Mouse (Mus musculus): ENCODE data around the gene Ric8b. TPM values are rescaled to one million over a fixed set of nuclear protein-coding genes. Genes with fewer than 3 reads are reported as not detected.

Ric8b gene
- polyA plus RNA-seq, 1 experiment from 2014 or later = 43.0 TPM

DNA sequence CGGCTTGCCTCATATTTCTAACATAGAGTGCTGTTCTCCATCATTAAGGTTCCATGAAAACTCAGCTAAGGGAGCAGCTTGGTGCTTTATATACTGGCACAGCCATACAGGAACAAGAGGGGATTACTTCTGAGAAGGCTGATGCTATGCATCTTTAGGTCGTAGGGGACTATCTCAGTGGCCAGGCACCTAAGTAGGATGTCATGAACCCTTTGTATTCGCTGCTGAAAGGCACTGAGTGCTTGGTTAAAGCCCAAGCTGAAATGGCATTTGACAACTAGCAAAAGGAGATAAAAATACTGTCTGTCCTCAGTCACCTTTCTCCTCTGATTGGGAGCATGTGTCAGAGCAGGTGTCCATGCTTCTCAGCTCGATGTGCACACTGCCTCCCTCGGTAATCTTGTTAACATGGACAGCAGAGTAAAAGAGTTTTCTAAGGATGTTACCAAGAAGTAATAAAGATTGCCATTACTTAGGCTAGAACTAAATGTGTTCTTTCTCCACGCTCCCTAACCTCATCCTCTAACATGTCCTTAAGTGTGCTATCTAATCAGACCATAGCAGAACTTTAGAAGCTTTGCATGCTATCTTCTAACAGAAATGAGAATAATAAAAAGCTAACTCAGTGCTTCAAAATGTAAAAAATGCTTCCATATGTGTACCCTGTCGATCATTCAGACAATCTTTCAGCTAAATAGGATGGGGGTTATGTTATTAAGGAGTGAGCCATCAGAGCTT is 89.3 kb downstream of the Ric8b start:
- H3K4me2 ChIP-seq (ENCODE audit: low read length) = no peak overlapping the region
- no peak overlapping the region for H3K27ac ChIP-seq (ENCODE audit: low read depth, low read length)
- no peaks in the 10 kb centered on the region for H3K27me3 ChIP-seq (replicated peaks; ENCODE audit: control insufficient read depth, insufficient read depth, low read length)
- no peak overlapping the region for H3K9ac ChIP-seq (ENCODE audit: low read depth, low read length)
- no peaks in the 10 kb centered on the region for H3K4me1 ChIP-seq (ENCODE audit: control insufficient read depth, insufficient read depth, low read depth, low read length)
- 83% methylated on average over 7 of the region's 7 CpGs for WGBS
- H3K4me3 ChIP-seq (ENCODE audit: low read length) = no peak overlapping the region
- H3K9me3 ChIP-seq (ENCODE audit: control insufficient read depth, low read length) = no peaks in the 10 kb centered on the region
- no peak for ATAC-seq
- peaks cover 6% of the 10 kb centered on the region; the same call in 1 of the 2 replicates for H3K36me3 ChIP-seq (ENCODE audit: control insufficient read depth, insufficient read depth, low read length)

GRCm38 (mm10) chr10:85007861-85008840 is 90.7 kb downstream of the Ric8b start:
- WGBS = 62% methylated on average over 11 of the region's 11 CpGs
- ATAC-seq = no peak
- H3K27me3 ChIP-seq (replicated peaks; ENCODE audit: control insufficient read depth, insufficient read depth, low read length) = no peaks in the 10 kb centered on the region
- H3K27ac ChIP-seq (ENCODE audit: low read depth, low read length) = no peak overlapping the region
- H3K4me3 ChIP-seq (ENCODE audit: low read length) = no peak overlapping the region
- H3K4me2 ChIP-seq (ENCODE audit: low read length) = no peak overlapping the region
- H3K36me3 ChIP-seq (ENCODE audit: control insufficient read depth, insufficient read depth, low read length) = peaks cover 6% of the 10 kb centered on the region; the same call in 1 of the 2 replicates
- H3K9ac ChIP-seq (ENCODE audit: low read depth, low read length) = no peak overlapping the region
- no peaks in the 10 kb centered on the region for H3K4me1 ChIP-seq (ENCODE audit: control insufficient read depth, insufficient read depth, low read depth, low read length)
- H3K9me3 ChIP-seq (ENCODE audit: control insufficient read depth, low read length) = no peaks in the 10 kb centered on the region

- no peak for ATAC-seq
Measured at GRCm38 (mm10) chr10:85011066-85011465, 93.7 kb downstream of the Ric8b start.

DNA sequence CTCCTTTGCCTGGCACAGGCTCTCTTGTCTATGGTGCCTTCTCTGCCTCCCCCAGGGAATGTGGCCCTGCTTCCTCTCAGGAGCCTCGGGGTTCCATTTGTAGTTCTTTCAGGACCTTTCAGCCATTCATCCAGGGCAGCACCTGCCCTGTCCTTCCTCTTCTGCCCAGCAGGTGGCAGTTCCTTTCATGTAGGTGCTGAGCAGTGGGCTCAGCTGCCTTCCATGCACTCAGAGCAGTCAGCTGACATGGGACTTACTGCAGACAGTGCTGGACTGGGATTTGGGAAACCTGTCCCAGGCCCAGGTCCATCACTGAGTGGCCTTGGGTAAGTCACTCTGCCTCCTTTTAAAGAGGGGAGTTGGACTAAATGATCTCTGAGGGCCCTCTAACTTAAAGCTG is 96.0 kb downstream of the Ric8b start:
- Histone ChIP-seq H3K4me2 (ENCODE audit: low read length) (no peak overlapping the region), H3K4me3 (ENCODE audit: low read length) (no peak overlapping the region), H3K9me3 (ENCODE audit: control insufficient read depth, low read length) (no peaks in the 10 kb centered on the region), H3K27me3 (replicated peaks; ENCODE audit: control insufficient read depth, insufficient read depth, low read length) (no peaks in the 10 kb centered on the region), H3K4me1 (ENCODE audit: control insufficient read depth, insufficient read depth, low read depth, low read length) (no peaks in the 10 kb centered on the region), H3K36me3 (ENCODE audit: control insufficient read depth, insufficient read depth, low read length) (peaks cover 4% of the 10 kb centered on the region; the same call in 1 of the 2 replicates), H3K27ac (ENCODE audit: low read depth, low read length) (no peak overlapping the region), H3K9ac (ENCODE audit: low read depth, low read length) (no peak overlapping the region)
- no peak for ATAC-seq
- 30% methylated on average over 1 of the region's 1 CpGs for WGBS

More at GRCm38 (mm10) chr10:85011066-85011465, 93.7 kb downstream of the Ric8b start:
- Histone ChIP-seq H3K4me3 (ENCODE audit: low read length) (no peak overlapping the region), H3K9me3 (ENCODE audit: control insufficient read depth, low read length) (no peaks in the 10 kb centered on the region), H3K27me3 (replicated peaks; ENCODE audit: control insufficient read depth, insufficient read depth, low read length) (no peaks in the 10 kb centered on the region), H3K9ac (ENCODE audit: low read depth, low read length) (no peak overlapping the region), H3K36me3 (ENCODE audit: control insufficient read depth, insufficient read depth, low read length) (peaks cover 3% of the 10 kb centered on the region; the same call in 1 of the 2 replicates), H3K4me1 (ENCODE audit: control insufficient read depth, insufficient read depth, low read depth, low read length) (no peaks in the 10 kb centered on the region), H3K4me2 (ENCODE audit: low read length) (no peak overlapping the region), H3K27ac (ENCODE audit: low read depth, low read length) (no peak overlapping the region)
- 53% methylated on average over 2 of the region's 2 CpGs for WGBS

GRCm38 (mm10) chr10:85013924-85014428 is 96.6 kb downstream of the Ric8b start:
- 52% methylated on average over 8 of the region's 8 CpGs for WGBS

DNA sequence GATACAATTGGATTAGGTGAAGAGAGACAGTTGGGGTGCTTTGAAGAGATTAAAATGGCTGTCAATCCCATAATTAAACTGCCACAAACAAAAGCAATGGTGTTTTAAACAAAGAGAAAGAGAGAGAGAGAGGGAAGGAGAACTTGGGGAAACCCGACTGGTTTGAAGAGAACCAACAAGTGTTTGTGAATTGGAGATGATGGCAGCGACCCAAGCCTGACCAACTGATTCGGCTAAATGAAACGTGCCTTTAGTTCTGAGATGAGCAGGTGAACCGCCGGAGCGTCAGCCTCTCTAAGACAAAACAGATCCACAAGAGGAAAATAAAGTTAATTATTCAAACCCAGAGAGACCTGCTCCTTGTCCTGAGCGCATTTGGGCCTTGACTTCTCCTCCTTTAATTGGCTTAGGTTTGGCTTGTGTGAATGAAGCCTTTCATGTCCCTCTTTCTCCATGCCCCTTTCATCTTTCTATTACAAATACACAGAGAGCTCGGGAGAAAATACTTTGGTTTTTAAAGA is 97.1 kb downstream of the Ric8b start:
- Histone ChIP-seq H3K4me1 (ENCODE audit: control insufficient read depth, insufficient read depth, low read depth, low read length) (no peaks in the 10 kb centered on the region), H3K27me3 (replicated peaks; ENCODE audit: control insufficient read depth, insufficient read depth, low read length) (no peaks in the 10 kb centered on the region), H3K9ac (ENCODE audit: low read depth, low read length) (no peak overlapping the region), H3K27ac (ENCODE audit: low read depth, low read length) (no peak overlapping the region), H3K9me3 (ENCODE audit: control insufficient read depth, low read length) (no peaks in the 10 kb centered on the region), H3K4me2 (ENCODE audit: low read length) (no peak overlapping the region), H3K4me3 (ENCODE audit: low read length) (no peak overlapping the region), H3K36me3 (ENCODE audit: control insufficient read depth, insufficient read depth, low read length) (peaks cover 9% of the 10 kb centered on the region)
- 29% methylated on average over 9 of the region's 9 CpGs for WGBS
- ATAC-seq = no peak

More at GRCm38 (mm10) chr10:85013924-85014428, 96.6 kb downstream of the Ric8b start:
- H3K9ac ChIP-seq (ENCODE audit: low read depth, low read length) = no peak overlapping the region
- no peaks in the 10 kb centered on the region for H3K9me3 ChIP-seq (ENCODE audit: control insufficient read depth, low read length)
- peaks cover 9% of the 10 kb centered on the region for H3K36me3 ChIP-seq (ENCODE audit: control insufficient read depth, insufficient read depth, low read length)
- no peaks in the 10 kb centered on the region for H3K4me1 ChIP-seq (ENCODE audit: control insufficient read depth, insufficient read depth, low read depth, low read length)
- H3K27ac ChIP-seq (ENCODE audit: low read depth, low read length) = no peak overlapping the region
- 0 out of 2 replicates have a peak, but pooled peaks have one; percentile 18 for ATAC-seq
- no peaks in the 10 kb centered on the region for H3K27me3 ChIP-seq (replicated peaks; ENCODE audit: control insufficient read depth, insufficient read depth, low read length)
- no peak overlapping the region for H3K4me2 ChIP-seq (ENCODE audit: low read length)
- no peak overlapping the region for H3K4me3 ChIP-seq (ENCODE audit: low read length)

GRCm38 (mm10) chr10:85022647-85023312 is 105.4 kb downstream of the Ric8b start:
- Histone ChIP-seq H3K4me2 (ENCODE audit: low read length) (no peak overlapping the region), H3K27me3 (replicated peaks; ENCODE audit: control insufficient read depth, insufficient read depth, low read length) (no peaks in the 10 kb centered on the region), H3K4me1 (ENCODE audit: control insufficient read depth, insufficient read depth, low read depth, low read length) (peaks cover 8% of the 10 kb centered on the region), H3K9me3 (ENCODE audit: control insufficient read depth, low read length) (no peaks in the 10 kb centered on the region), H3K27ac (ENCODE audit: low read depth, low read length) (0 out of 2 replicates have a peak overlapping the region, but pooled peaks have one; percentile 18), H3K36me3 (ENCODE audit: control insufficient read depth, insufficient read depth, low read length) (peaks cover 6% of the 10 kb centered on the region), H3K4me3 (ENCODE audit: low read length) (no peak overlapping the region), H3K9ac (ENCODE audit: low read depth, low read length) (no peak overlapping the region)
- ATAC-seq = peak; percentile 80
- WGBS = 23% methylated on average over 11 of the region's 11 CpGs

- no peaks in the 10 kb centered on the region for H3K9me3 ChIP-seq (ENCODE audit: control insufficient read depth, low read length)
- H3K4me2 ChIP-seq (ENCODE audit: low read length) = no peak overlapping the region
- H3K27ac ChIP-seq (ENCODE audit: low read depth, low read length) = 0 out of 2 replicates have a peak overlapping the region, but pooled peaks have one; percentile 14
- no peak overlapping the region for H3K9ac ChIP-seq (ENCODE audit: low read depth, low read length)
- ATAC-seq = peak; percentile 85
- H3K27me3 ChIP-seq (replicated peaks; ENCODE audit: control insufficient read depth, insufficient read depth, low read length) = no peaks in the 10 kb centered on the region
- H3K4me3 ChIP-seq (ENCODE audit: low read length) = no peak overlapping the region
- 18% methylated on average over 6 of the region's 6 CpGs for WGBS
- peaks cover 6% of the 10 kb centered on the region for H3K36me3 ChIP-seq (ENCODE audit: control insufficient read depth, insufficient read depth, low read length)
- H3K4me1 ChIP-seq (ENCODE audit: control insufficient read depth, insufficient read depth, low read depth, low read length) = peaks cover 8% of the 10 kb centered on the region
Measured at GRCm38 (mm10) chr10:85023313-85023666, 105.9 kb downstream of the Ric8b start.
